In the genomic region with DNA sequence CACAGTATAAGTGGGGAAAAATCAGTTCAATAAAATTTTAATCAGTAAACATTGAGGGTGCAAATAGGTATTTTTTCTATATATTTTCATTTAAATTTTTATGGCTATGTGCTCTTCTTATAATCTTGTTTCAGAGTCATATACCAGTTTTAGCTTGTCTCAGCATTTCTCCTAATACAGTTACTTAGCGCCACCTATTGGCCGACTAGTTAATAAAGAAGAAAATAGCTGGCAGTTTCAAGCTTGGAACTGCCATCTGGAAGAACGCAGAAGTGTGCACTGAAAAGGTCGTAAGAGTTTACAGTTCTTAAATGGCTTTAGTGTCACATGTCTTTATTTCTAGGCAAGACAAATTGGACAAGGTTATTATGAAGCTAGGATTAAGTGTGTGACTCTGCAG, we compare ENCODE assay signal across 9 mouse cellular contexts.
A peak's percentile ranks its signal among the peaks of the same experiment; 100 is the strongest.
DNase-seq lines count a peak whose midpoint lies in the region; ATAC-seq and TF ChIP-seq lines count a peak whose summit lies in the region.
"Had no signal": no experiment of that assay in that cellular context is flagged by ENCODE, and none has a peak within 500 bp of the region (broad histone marks: within the 10 kb centered on the region; RNA-seq: fewer than 3 reads in every experiment).

No protein-coding gene starts in this region.

- H3K36me3 ChIP-seq in kidney, embryonic 16.5 days (ENCODE audit: insufficient read depth, low read length) = no peaks in the 10 kb centered on the region
- H3K36me3 ChIP-seq in E14TG2a.4 (ENCODE audit: insufficient read depth, low read length) = no peaks in the 10 kb centered on the region
- no peaks in the 10 kb centered on the region for H3K36me3 ChIP-seq in liver, embryonic 14.5 days (replicated peaks; ENCODE audit: control insufficient read depth, insufficient read depth, low read depth)
- H3K36me3 ChIP-seq: embryonic facial prominence, embryonic 15.5 days had no signal

- no peaks in the 10 kb centered on the region for H3K27me3 ChIP-seq in kidney, embryonic 16.5 days (ENCODE audit: insufficient read depth, low read length)
- H3K27me3 ChIP-seq in E14TG2a.4 (ENCODE audit: insufficient read depth, low read length) = no peaks in the 10 kb centered on the region
- no peaks in the 10 kb centered on the region for H3K27me3 ChIP-seq in liver, embryonic 14.5 days (ENCODE audit: control insufficient read depth, insufficient read depth, low read length)

- no peaks in the 10 kb centered on the region for H3K4me1 ChIP-seq in kidney, embryonic 16.5 days (ENCODE audit: insufficient read depth, low read length)
- no peaks in the 10 kb centered on the region for H3K4me1 ChIP-seq in E14TG2a.4 (replicated peaks; ENCODE audit: low read depth, low read length)
- no peaks in the 10 kb centered on the region for H3K4me1 ChIP-seq in liver, embryonic 14.5 days (replicated peaks; ENCODE audit: control insufficient read depth in 2 of 2, insufficient read depth in 2 of 2, low read length in 1 of 2)
- H3K4me1 ChIP-seq: embryonic facial prominence, embryonic 15.5 days had no signal

- 8% methylated on average over 4 of the region's 4 CpGs for WGBS in kidney, embryonic 16.5 days
- 11% methylated on average over 4 of the region's 4 CpGs for WGBS in liver, embryonic 14.5 days (ENCODE audit: insufficient replicate concordance)

- H3K4me3 ChIP-seq in kidney, embryonic 16.5 days (ENCODE audit: low read length) = no peak overlapping the region
- H3K4me3 ChIP-seq in E14TG2a.4 (replicated peaks; ENCODE audit: low read length) = no peak overlapping the region
- no peak overlapping the region for H3K4me3 ChIP-seq in liver, embryonic 14.5 days (ENCODE audit: insufficient read depth in 1 of 2, low read depth in 2 of 2, low read length in 2 of 2)
- H3K4me3 ChIP-seq: embryonic facial prominence, embryonic 15.5 days had no signal

- TF ChIP-seq CTCF in E14TG2a.4 (conservative IDR thresholded peaks at IDR 0.05; ENCODE audit: low read length) = peak; percentile 60
- peak; percentile 43; the same call in 1 of the 2 replicates for TF ChIP-seq CTCF in liver, embryonic 14.5 days (IDR thresholded peaks at IDR 0.05; ENCODE audit: low read depth)

- peak; percentile 28 to 38 for DNase-seq in kidney, adult 8-10 months
- peak; percentile 36 for DNase-seq in adrenal gland, postnatal 14 days
- peak; percentile 13 to 31 (median 16) for DNase-seq in liver, embryonic 14.5 days (ENCODE audit: low read depth in 3 of 3, low spot score in 3 of 3)
- peak; percentile 64 for DNase-seq in retina, postnatal 7 days (ENCODE audit: low read depth, low spot score)
- no peak for DNase-seq in gastrocnemius, adult 8-10 months (ENCODE audit: low spot score in 2 of 2)

- H3K9ac ChIP-seq in kidney, embryonic 16.5 days (replicated peaks; ENCODE audit: low read length) = no peak overlapping the region
- H3K9ac ChIP-seq in liver, embryonic 14.5 days (replicated peaks) = no peak overlapping the region
- H3K9ac ChIP-seq: embryonic facial prominence, embryonic 15.5 days had no signal

- no peaks in the 10 kb centered on the region for H3K9me3 ChIP-seq in kidney, embryonic 16.5 days (ENCODE audit: low read length)
- H3K9me3 ChIP-seq in E14TG2a.4 (ENCODE audit: low read length) = no peaks in the 10 kb centered on the region
- H3K9me3 ChIP-seq in liver, embryonic 14.5 days (ENCODE audit: control insufficient read depth, low read length) = no peaks in the 10 kb centered on the region
- H3K9me3 ChIP-seq: embryonic facial prominence, embryonic 15.5 days had no signal

- ATAC-seq in kidney, embryonic 16.5 days (ENCODE audit: low FRiP score, low TSS enrichment) = no peak
- peak; percentile 59 for ATAC-seq in granulocyte monocyte progenitor cell, adult 5-6 weeks (replicated peaks; ENCODE audit: poor library complexity, severe bottlenecking)
- ATAC-seq in liver, embryonic 14.5 days (ENCODE audit: insufficient read depth) = no peak

- no peak for TF ChIP-seq EP300 in liver, embryonic 14.5 days (IDR thresholded peaks at IDR 0.05; ENCODE audit: low read depth)

- H3K27ac ChIP-seq in kidney, embryonic 16.5 days (ENCODE audit: low read length) = no peak overlapping the region
- H3K27ac ChIP-seq in liver, embryonic 14.5 days = no peak overlapping the region
- H3K27ac ChIP-seq: embryonic facial prominence, embryonic 15.5 days had no signal

- H3K4me2 ChIP-seq in kidney, embryonic 16.5 days (replicated peaks; ENCODE audit: low read depth, low read length) = no peak overlapping the region
- H3K4me2 ChIP-seq in liver, embryonic 14.5 days (ENCODE audit: low read depth) = no peak overlapping the region
- H3K4me2 ChIP-seq: embryonic facial prominence, embryonic 15.5 days had no signal

Comparison
In these comparisons a context has a peak if more than half of its experiments do, and no peak if none do; other contexts are left out.
1. DNase-seq: peak in kidney, adult 8-10 months (2 of 2), adrenal gland, postnatal 14 days (single experiment), liver, embryonic 14.5 days (3 of 3) and retina, postnatal 7 days (single experiment); none in gastrocnemius, adult 8-10 months (0 of 2).